Mouse (Mus musculus) lung, adult 2 months (tissue): ENCODE data around the gene Adh7.

ENCODE experiments used
- CTCF ChIP-seq: fragments of 200-500 bp; IDR thresholded peaks from 2 replicates; pipeline ENCODE4 v1.5.1; 2011; ENCODE audit warnings: mild to moderate bottlenecking, low read length, control low read depth; ENCODE audit not compliant: insufficient read depth
- POLR2A ChIP-seq: fragments of 200-500 bp; IDR thresholded peaks from 2 replicates; pipeline ENCODE4 v1.6.1; 2011; ENCODE audit warnings: low read depth, mild to moderate bottlenecking, control low read depth, low read length, borderline replicate concordance; ENCODE audit errors: extremely low read depth

DNA sequence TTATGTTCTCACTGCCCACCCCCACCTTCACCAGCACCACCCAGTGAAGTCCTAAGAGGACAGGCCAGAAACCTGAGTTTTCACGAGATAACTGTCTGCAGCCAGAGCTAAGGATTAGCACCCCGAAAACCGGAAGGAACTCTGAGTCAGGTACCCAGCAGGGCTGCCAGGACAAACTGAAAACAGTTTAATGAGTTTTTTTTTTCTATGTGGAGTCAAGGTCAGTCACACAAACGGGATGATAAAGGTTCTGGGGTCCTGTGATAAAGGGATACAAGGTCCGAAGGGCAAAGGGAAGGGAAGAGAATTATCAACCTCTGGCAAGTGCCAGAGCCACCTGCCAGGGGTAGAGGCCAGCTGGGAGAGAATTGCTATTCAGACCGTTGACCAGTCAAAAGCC is 23.8 kb downstream of the Adh7 start:
- TF ChIP-seq CTCF: no peak
- no peak for TF ChIP-seq POLR2A
